Mouse (Mus musculus): ENCODE measurements around the gene Lhfp. TPM values are rescaled to one million over a fixed set of nuclear protein-coding genes. Genes with fewer than 3 reads are reported as not detected.

Lhfp gene
- total and polyA plus RNA-seq, 2 experiments: 10.6 to 15.3 TPM

DNA sequence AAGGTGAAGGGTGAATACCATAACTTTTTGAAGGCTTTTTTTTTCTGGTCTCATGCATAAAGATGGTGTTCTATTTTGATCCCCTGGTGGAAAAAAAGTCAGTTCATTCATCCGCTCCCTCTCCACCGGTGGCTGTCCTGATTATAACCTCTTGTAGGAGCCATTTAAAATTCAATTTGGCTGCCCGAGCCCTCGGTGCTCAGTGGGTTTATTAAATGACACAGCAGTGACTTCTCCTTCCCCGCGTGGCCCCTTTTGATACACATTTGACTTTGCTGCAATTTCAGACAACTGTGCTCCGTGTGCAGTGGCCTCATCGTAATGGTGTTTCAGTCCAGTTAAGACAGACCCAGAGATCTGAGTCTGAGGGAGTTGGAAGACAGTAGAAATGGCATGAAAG lies 11.1 kb downstream of the Lhfp start:
- H3K9ac ChIP-seq (ENCODE audit: low read depth, low read length): no peak overlapping the region
- H3K27ac ChIP-seq (replicated peaks; ENCODE audit: insufficient read depth, low read depth, low read length): no peak overlapping the region
- H3K79me2 ChIP-seq (ENCODE audit: control insufficient read depth, insufficient read depth, low read length): no peaks in the 10 kb centered on the region
- TF ChIP-seq CTCF (IDR thresholded peaks at IDR 0.05; ENCODE audit: low read depth, low read length): no peak
- TF ChIP-seq POLR2A (IDR thresholded peaks at IDR 0.05; ENCODE audit: extremely low read depth, insufficient read depth, low read length): no peak
- H3K4me3 ChIP-seq (ENCODE audit: insufficient read depth, low read depth, low read length): no peak overlapping the region
- DNase-seq (ENCODE audit: extremely low read depth, low read depth, low spot score): no peak
- H3K27me3 ChIP-seq (ENCODE audit: control insufficient read depth, insufficient read depth, low read length): no peaks in the 10 kb centered on the region
- 78% methylated on average over 8 of the region's 8 CpGs for WGBS
- no peaks in the 10 kb centered on the region for H3K4me1 ChIP-seq (ENCODE audit: control insufficient read depth, insufficient read depth, low read length)
- no peaks in the 10 kb centered on the region for H3K36me3 ChIP-seq (ENCODE audit: control insufficient read depth, insufficient read depth, low read length)

DNA sequence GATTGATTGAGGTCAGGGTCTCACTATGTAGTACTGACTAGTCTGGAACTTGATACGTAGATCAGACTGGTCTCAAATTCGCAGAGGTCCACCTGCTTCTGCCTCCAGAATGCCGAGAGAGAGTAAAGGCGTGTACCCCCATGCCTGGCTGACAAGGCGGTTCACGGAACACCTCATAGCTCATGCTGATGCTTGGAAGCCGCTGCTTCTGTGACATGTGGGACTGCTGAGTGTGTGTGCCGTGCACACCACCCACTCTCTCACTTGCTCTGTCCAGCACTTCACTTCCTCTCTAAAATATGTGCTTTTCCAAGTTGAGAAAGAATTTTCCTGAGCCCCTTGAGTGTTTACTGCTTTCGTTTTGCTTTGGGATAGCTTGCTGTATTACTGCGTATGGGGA lies 15.1 kb downstream of the Lhfp start:
- Histone ChIP-seq H3K79me2 (ENCODE audit: control insufficient read depth, insufficient read depth, low read length) (no peaks in the 10 kb centered on the region), H3K9ac (ENCODE audit: low read depth, low read length) (no peak overlapping the region), H3K36me3 (ENCODE audit: control insufficient read depth, insufficient read depth, low read length) (no peaks in the 10 kb centered on the region), H3K27ac (replicated peaks; ENCODE audit: insufficient read depth, low read depth, low read length) (no peak overlapping the region), H3K4me1 (ENCODE audit: control insufficient read depth, insufficient read depth, low read length) (no peaks in the 10 kb centered on the region), H3K4me3 (ENCODE audit: insufficient read depth, low read depth, low read length) (no peak overlapping the region), H3K27me3 (ENCODE audit: control insufficient read depth, insufficient read depth, low read length) (no peaks in the 10 kb centered on the region)
- WGBS: 77% methylated on average over 10 of the region's 10 CpGs
- TF ChIP-seq POLR2A (IDR thresholded peaks at IDR 0.05; ENCODE audit: extremely low read depth, insufficient read depth, low read length) (no peak), CTCF (IDR thresholded peaks at IDR 0.05; ENCODE audit: low read depth, low read length) (no peak)
- DNase-seq (ENCODE audit: extremely low read depth, low read depth, low spot score): no peak

DNA sequence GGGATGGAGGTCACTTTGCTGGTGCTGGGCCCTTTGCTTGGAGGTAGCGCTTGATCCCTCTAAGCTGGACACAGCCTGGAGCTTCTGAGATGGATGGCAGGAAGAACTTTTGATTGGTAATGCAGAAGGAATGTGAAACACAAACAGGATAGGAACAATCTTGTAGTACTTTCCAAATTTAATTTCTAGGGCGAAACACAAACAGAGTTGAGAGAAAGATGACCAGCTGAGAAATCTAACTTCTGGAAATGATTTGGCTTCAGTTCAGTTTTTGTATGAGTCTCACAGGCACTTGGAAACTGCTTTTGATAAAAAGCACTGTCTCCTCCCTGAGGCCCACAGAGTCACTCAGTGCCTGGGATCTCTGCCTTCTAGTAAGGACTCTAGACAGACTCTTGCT lies 18.6 kb downstream of the Lhfp start:
- Histone ChIP-seq H3K4me3 (ENCODE audit: insufficient read depth, low read depth, low read length) (no peak overlapping the region), H3K27ac (replicated peaks; ENCODE audit: insufficient read depth, low read depth, low read length) (no peak overlapping the region), H3K79me2 (ENCODE audit: control insufficient read depth, insufficient read depth, low read length) (no peaks in the 10 kb centered on the region), H3K27me3 (ENCODE audit: control insufficient read depth, insufficient read depth, low read length) (no peaks in the 10 kb centered on the region), H3K36me3 (ENCODE audit: control insufficient read depth, insufficient read depth, low read length) (no peaks in the 10 kb centered on the region), H3K9ac (ENCODE audit: low read depth, low read length) (no peak overlapping the region), H3K4me1 (ENCODE audit: control insufficient read depth, insufficient read depth, low read length) (no peaks in the 10 kb centered on the region)
- WGBS: 85% methylated on average over 2 of the region's 2 CpGs
- TF ChIP-seq CTCF (IDR thresholded peaks at IDR 0.05; ENCODE audit: low read depth, low read length) (no peak), POLR2A (IDR thresholded peaks at IDR 0.05; ENCODE audit: extremely low read depth, insufficient read depth, low read length) (no peak)
- DNase-seq (ENCODE audit: extremely low read depth, low read depth, low spot score): peak; percentile 43

DNA sequence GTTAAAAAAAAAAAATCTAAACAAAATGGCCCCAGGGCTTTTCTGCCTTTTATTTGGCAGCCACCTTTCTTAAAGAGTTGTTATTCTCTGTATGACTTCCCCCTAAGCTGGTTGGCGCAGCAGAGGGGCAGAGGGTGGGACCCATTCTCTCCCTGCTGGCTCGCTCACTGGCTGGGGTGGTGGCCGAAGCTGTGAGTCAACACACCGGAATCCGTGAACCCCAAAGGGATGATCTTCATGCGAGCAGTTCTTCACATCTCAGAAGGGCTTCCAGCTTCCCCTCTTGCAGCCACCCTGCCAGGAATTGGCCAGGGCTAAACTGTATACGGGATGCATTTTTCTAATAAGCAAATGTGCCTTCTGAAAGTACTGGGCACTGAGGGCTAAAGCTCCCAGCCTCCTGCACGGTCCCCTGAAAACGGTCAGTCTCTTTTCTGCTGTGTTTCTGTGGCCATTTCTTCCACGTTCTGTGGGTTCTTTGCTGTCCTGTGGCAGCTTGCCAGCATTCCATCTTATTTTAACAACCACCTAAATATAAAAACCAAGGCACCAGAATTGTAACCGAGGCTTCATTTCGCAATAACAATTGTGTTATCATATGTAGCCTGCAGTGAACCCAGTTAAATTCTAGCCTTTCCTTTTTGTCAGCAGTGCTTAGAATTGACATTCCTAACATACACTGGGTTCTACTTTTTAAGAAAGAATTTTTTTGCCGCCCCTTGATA lies 22.3 kb downstream of the Lhfp start:
- no peaks in the 10 kb centered on the region for H3K4me1 ChIP-seq (ENCODE audit: control insufficient read depth, insufficient read depth, low read length)
- no peak for TF ChIP-seq CTCF (IDR thresholded peaks at IDR 0.05; ENCODE audit: low read depth, low read length)
- TF ChIP-seq POLR2A (IDR thresholded peaks at IDR 0.05; ENCODE audit: extremely low read depth, insufficient read depth, low read length): no peak
- H3K27ac ChIP-seq (replicated peaks; ENCODE audit: insufficient read depth, low read depth, low read length): no peak overlapping the region
- H3K27me3 ChIP-seq (ENCODE audit: control insufficient read depth, insufficient read depth, low read length): no peaks in the 10 kb centered on the region
- no peaks in the 10 kb centered on the region for H3K79me2 ChIP-seq (ENCODE audit: control insufficient read depth, insufficient read depth, low read length)
- DNase-seq (ENCODE audit: extremely low read depth, low read depth, low spot score): no peak
- no peak overlapping the region for H3K4me3 ChIP-seq (ENCODE audit: insufficient read depth, low read depth, low read length)
- H3K36me3 ChIP-seq (ENCODE audit: control insufficient read depth, insufficient read depth, low read length): no peaks in the 10 kb centered on the region
- no peak overlapping the region for H3K9ac ChIP-seq (ENCODE audit: low read depth, low read length)
- WGBS: 54% methylated on average over 13 of the region's 13 CpGs

- no peaks in the 10 kb centered on the region for H3K27me3 ChIP-seq (ENCODE audit: control insufficient read depth, insufficient read depth, low read length)
- no peaks in the 10 kb centered on the region for H3K79me2 ChIP-seq (ENCODE audit: control insufficient read depth, insufficient read depth, low read length)
- 0 out of 2 replicates have a peak overlapping the region, but pooled peaks have one; percentile 39 for H3K27ac ChIP-seq (replicated peaks; ENCODE audit: insufficient read depth, low read depth, low read length)
- peak; percentile 19 for DNase-seq (ENCODE audit: extremely low read depth, low read depth, low spot score)
- no peak for TF ChIP-seq CTCF (IDR thresholded peaks at IDR 0.05; ENCODE audit: low read depth, low read length)
- TF ChIP-seq POLR2A (IDR thresholded peaks at IDR 0.05; ENCODE audit: extremely low read depth, insufficient read depth, low read length): no peak
- no peak overlapping the region for H3K9ac ChIP-seq (ENCODE audit: low read depth, low read length)
- H3K36me3 ChIP-seq (ENCODE audit: control insufficient read depth, insufficient read depth, low read length): no peaks in the 10 kb centered on the region
- 78% methylated on average over 13 of the region's 13 CpGs for WGBS
- no peak overlapping the region for H3K4me3 ChIP-seq (ENCODE audit: insufficient read depth, low read depth, low read length)
- H3K4me1 ChIP-seq (ENCODE audit: control insufficient read depth, insufficient read depth, low read length): no peaks in the 10 kb centered on the region
Measured at GRCm38 (mm10) chr3:53065267-53066094, 24.2 kb downstream of the Lhfp start.

GRCm38 (mm10) chr3:53066095-53066372 lies 24.7 kb downstream of the Lhfp start:
- Histone ChIP-seq H3K27ac (replicated peaks; ENCODE audit: insufficient read depth, low read depth, low read length) (0 out of 2 replicates have a peak overlapping the region, but pooled peaks have one; percentile 39), H3K27me3 (ENCODE audit: control insufficient read depth, insufficient read depth, low read length) (no peaks in the 10 kb centered on the region), H3K79me2 (ENCODE audit: control insufficient read depth, insufficient read depth, low read length) (no peaks in the 10 kb centered on the region), H3K4me3 (ENCODE audit: insufficient read depth, low read depth, low read length) (no peak overlapping the region), H3K36me3 (ENCODE audit: control insufficient read depth, insufficient read depth, low read length) (no peaks in the 10 kb centered on the region), H3K9ac (ENCODE audit: low read depth, low read length) (no peak overlapping the region), H3K4me1 (ENCODE audit: control insufficient read depth, insufficient read depth, low read length) (no peaks in the 10 kb centered on the region)
- WGBS: 81% methylated on average over 4 of the region's 4 CpGs
- no peak for TF ChIP-seq POLR2A (IDR thresholded peaks at IDR 0.05; ENCODE audit: extremely low read depth, insufficient read depth, low read length)
- TF ChIP-seq CTCF (IDR thresholded peaks at IDR 0.05; ENCODE audit: low read depth, low read length): no peak
- DNase-seq (ENCODE audit: extremely low read depth, low read depth, low spot score): no peak
